Mouse (Mus musculus) right cerebral cortex, adult 2 months (tissue): ENCODE results near the gene Mrpl27.
"Not testable (repeated sequence)": the region's sequence is repeated elsewhere in the genome, so short reads cannot be mapped to it uniquely, and the experiment has no call there.

Experiments
- DNase-seq, 2 experiments: peaks; one replicate each; pipeline ENCODE4 v3.0.0; 2021 to 2022; ENCODE audit warnings: low spot score in 2 of 2

The Mrpl27 gene

DNA sequence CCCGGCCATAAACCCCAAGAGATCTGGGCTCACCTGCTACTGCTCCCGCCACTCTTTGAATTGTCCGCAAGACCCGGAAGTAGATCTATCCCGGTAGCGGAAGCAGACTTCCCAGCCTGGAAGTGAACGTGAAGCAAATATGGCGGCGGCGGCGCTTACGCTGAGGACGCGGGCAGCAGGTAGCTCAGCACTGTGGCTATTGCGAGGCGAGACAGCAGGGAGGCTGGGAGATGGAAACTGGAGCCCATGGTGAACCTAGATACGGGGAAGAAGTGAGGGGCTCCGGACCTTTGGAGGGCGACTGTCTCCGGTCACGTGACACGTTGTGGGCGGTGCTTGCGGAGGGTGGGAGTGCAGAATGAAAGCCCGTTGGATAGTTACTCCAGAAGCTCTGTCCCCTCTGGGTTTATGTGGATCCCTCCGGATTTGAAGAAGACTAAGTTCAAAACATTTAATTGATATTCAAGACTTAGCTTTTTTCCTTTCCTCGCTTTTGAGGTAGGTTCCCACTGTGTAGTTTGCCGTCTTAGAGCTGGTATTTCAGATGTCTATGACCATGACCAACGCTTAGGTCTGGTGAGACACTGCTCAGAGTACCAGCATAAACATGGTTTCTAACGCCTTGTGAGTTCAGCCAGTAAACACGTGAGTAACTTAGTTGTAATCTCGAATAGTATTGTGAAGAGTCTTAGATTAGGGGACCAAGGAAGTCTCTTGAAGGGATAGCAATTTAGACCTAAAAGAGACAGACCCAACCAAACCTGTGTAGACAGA, at the start of gene Mrpl27, which contains the start of gene Eme1:
Gene Mrpl27, plus strand, starts transcription at position 105 of the 774 bp plus-strand sequence.
Gene Eme1, minus strand, starts transcription at position 302 of the 774 bp plus-strand sequence.
- peak; percentile 86 to 91 for DNase-seq

DNA sequence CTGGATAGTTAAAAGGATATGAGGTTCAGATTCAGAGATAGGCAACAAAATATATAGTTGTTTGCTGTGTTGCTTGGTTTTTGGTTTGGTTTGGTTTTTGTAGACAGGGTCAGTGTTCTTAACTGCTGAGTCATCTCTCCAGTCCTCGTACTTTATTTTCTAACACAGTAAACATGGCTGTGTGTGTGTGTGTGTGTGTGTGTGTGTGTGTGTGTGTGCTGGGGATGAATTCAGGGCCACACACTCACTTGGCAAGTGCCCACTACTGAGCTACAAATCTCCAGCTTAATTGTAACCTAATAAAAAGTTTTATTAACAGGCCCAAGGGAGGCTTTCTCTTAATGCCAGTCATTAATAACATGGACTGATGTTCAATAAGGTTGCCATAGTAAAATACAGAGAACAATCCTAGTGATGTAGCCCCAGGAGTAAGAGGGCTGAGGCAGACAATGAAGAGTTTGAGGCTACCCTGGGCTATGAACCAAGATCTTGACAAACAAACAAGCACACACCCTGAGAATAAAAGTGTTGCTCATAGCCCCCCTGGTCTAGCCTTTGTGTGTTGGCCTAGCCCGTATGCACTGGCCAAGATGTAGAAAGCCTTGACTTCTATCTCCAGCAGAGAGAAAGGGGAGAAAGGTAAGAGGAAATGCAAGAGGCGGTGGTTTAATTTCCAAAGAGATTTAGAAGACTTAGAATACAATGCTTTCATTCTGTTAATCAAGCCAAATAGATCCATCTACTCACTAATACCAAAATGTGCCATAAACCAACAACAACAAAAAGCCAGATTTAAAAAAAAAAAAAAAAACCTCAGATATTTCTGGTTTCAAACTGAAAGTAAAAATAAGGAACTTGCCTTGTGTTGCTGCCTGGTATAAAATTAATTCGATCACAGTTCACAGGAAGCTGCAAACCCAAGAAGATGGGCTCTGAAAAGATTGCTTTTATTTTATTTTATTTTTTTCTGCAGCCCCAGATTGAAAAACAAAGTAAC, 42.5 kb upstream of the Mrpl27 start:
- no peak for DNase-seq

DNA sequence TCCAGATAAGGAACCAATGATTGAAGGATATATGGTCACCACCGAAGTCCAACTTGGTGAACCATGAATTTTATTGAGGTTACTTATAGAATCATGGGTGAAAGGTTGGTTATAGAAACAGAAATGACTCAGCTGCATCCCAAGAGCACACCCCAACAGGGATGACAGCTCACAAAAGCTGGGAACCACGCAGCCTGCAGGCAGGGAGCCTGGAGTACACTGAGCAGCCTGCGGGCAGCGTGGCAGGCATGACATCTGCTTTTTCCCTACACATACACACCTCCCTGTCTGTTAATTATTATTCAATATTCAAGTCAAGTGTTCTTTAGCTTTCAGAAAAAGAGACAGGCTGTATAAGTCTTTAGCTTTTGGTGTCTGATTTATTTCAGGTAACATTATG, 39.0 kb upstream of the Mrpl27 start:
- no peak for DNase-seq

DNA sequence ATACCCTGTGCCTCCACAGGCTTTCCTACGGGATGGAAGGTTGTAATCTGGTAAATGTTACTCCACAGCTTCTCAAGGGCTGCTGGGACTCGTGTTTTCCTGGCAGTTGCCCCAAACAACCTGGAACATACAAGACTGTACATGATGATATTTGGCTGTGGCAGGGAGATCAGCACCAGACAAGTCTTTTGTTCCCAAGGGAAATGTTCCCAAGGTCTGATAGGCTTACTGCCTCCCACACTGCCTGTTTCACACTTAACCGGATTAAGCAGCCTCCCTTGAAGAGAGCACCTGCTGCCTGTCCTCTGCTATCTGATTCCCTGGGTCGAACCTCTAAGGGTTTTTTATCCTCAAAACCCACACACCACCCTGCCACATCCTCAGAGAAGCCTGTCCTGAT, 38.1 kb upstream of the Mrpl27 start:
- no peak for DNase-seq

DNA sequence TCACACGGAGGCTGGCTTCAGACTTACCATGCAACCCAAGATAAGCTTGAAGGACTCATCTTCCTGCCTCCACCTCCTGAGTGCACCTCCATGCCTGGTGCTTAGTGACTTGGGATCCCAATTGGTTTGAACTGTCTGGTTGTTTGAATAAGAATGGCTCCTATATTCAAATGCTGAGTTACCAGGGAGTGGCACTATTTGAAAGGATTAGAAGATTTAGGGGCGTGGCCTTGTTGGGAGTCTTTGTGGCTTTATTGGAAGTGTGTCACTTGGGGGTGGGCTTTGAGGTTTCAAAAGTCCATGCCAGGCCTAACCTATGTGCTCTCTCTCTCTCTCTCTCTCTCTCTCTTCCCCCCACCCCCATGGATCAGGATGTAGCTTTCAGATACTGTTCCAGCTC, 35.9 kb upstream of the Mrpl27 start:
- no peak for DNase-seq

DNA sequence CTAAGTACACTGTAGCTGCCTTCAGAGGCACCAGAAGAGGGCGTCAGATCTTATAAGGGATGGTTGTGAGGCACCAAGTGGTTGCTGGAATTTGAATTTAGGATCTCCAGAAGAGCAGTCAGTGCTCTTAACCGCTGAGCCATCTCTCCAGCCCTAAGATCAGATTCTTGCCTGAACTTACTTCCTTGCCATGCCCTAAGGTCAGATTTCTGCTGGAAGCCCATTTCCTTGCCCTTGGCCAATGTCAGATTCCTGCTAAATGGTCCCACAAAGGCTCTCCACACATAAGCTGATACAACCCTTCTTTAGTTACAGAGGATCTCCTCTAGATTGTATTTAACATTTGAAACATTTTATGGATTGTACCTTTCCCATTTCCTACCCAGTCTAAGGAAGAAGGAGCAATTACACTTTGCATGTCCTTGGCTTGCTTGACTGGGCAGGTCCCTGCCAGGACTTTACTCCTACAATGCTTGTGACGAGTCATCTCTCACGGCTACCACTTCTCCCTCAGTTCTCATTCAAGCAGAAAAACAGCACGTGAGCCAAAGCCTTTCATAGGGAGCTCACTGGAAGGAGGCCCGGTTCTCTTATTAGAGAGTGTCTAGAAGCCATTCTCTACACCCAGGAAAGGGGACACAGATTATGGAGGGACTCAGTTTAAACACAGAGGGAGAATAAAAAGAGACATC, 32.7 kb upstream of the Mrpl27 start:
- DNase-seq: no peak

DNA sequence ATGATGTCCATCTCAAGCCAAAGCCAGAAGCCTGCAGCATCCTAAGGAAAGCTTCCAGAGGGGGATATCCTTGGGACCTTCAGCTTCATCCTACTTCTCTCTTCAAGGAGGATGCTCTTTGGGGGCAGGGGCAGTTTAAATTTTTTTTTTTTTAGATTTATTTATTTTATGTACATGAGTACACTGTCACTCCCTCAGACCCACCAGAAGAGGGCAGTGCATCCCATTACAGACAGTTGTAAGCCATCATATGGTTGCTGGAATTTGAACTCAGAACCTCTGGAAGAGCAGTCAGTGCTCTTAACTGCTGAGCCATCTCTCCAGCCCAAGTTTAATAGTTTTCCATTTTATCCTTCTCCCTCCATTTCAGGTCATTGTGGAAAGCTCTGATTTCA, 32.1 kb upstream of the Mrpl27 start:
- no peak for DNase-seq

DNA sequence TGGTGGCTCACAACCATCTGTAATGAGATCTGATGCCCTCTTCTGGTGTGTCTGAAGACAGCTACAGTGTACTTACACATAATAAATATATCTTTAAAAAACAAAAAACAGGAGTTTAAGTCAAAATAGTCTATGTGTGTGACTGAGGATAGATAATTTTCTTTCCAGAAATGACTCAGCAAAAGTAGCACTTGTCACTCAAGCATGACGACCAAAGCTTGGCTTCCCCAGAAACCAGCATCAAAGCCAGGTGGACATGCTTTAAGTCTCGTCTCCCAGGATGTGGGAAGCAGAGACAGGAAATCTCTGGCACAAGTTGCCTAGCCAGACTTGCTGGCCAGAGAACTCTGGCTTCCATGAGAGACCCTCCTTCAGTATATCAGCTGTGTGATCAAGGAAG, 31.4 kb upstream of the Mrpl27 start:
- DNase-seq: no peak

DNA sequence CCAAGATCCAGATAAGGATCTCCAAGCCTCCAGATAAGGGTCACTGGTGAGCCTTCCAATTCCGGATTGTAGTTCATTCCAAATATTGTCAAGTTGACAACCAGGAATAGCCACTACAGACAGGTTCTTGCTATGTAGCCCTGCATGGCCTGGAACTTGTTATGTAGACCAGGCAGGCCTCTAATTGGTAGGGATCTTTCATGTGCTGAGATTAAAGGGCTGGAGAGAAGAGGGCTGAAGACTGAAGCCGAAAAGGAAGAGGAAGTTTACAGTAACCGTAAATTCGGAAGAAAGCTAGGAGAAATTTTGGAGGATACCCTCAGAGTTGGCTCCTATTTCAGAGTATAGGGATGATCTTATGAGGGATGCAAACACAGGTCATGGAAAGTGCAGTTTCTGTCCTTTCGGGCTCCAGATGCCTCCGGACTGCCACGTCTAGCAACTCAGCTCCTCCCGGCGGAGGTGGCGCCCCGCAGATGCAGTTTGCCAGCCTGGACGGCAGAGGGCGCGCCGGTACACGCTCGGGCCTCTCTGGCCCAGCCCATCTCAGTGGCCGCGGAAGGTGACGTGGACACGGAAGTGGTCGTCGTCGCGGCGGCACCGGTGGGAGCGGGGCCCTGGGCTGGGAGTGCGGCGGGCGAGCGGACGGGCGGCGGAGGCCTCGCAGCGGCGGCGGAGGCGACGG, 24.2 kb upstream of the Mrpl27 start, which contains the start of gene Lrrc59:
Gene Lrrc59, plus strand, starts transcription at position 569 of the 685 bp plus-strand sequence.
- peak; percentile 95 to 96 for DNase-seq

DNA sequence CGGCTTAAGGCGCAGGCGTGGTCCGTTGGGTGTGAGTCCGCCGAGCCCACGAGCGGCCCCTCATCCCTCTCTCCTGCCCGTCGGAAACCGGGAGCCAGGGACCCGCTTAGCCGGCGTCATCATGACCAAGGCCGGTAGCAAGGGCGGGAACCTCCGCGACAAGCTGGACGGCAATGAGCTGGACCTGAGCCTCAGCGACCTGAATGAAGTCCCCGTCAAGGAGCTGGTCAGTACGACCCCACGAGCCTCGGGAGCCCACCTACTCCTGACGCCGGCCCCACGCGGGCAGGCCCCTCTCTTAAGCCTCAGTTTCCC, 23.7 kb upstream of the Mrpl27 start:
- no peak for DNase-seq

DNA sequence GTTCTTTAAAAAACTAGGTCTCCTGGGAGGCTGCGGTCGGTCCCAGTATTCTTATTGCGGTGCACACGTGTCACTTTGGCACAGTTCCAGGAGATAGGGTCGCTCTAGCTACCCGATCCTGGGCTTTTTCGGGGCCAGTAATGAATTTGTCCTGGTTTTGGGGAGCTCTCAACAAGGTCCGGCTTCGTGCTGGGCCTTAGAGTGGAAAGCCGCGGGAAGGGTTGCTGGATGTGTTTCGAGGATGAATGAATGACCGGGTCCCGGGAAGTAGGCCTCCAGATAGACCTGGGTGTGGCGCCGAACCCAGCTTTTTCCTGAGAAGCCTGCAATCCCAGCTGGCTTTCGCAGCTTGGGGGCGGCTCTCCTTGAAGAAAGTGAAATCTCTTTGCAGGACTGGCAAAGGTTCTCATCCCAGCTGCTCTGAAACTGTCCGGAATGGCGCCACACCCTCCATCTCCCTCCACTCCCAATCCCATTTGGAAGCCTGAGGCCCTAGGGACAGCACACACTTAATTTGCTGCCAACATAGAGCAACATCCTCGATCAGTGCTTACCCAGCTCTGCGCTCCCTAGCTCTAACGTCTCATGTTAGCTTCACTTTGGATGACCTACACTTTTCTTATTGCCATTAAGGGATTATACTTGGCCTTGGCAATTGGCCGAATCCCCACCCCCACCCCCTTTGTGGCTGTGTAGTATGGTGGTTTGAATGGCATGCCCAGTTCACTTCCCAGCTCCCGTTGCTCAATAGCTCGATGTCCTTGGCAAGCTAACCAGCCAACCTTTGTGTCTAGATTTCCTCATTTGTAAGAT, 23.2 kb upstream of the Mrpl27 start:
- DNase-seq: peak; percentile 14 to 28

DNA sequence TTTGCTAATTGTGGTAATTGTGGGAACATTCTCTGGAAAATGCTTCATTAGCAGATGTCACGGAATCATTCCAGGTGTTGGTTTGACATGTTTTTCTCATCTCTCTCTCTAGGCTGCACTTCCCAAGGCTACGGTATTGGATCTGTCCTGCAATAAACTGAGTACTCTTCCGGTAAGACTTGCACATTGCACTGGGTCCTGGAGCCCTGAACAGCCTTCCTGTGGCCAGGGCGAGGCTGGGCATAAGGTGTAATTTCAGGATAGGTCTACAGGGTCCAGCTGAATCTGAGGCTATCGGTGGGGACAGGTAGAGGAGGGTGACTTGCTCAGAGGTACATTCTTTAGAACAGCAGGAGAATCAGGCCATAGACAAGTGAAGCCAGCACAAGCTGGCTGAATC, 21.6 kb upstream of the Mrpl27 start:
- no peak for DNase-seq

DNA sequence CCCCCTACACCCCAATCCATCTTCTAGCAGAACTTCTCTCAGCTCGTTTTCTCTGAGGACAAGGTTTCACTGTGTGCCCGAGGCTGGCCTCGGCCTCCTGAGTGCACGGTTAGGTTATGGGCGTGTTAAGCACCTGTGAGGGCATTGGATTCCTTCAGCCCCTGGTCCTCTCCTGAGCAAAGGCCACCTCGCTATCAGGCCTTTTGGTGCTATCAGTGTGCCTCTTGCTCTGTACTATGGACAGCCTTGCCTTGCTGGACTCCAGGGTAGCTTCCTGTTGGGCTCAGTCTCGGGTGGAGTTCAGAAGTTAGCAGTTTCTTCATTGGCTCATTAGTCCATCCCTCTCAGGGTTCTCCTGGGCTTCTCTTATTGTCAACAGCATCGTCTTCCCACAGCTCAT, 20.6 kb upstream of the Mrpl27 start:
- DNase-seq: no peak

DNA sequence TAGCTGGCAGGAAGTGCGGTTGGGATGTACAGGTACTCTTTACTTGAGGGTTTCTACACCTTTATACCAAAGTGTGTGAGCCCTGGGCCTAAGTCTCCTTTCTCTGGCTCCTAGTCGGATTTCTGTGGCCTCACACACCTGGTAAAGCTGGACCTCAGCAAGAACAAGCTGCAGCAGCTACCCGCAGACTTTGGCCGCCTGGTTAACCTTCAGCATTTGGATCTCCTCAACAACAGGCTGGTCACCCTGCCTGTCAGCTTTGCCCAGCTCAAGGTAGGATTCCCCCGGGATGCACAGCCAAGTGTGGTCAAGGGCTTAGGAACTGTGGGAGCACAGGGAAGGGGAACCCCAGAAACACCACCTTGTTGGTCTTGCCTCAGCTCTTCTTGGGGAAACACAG, 19.1 kb upstream of the Mrpl27 start:
- DNase-seq: no peak

DNA sequence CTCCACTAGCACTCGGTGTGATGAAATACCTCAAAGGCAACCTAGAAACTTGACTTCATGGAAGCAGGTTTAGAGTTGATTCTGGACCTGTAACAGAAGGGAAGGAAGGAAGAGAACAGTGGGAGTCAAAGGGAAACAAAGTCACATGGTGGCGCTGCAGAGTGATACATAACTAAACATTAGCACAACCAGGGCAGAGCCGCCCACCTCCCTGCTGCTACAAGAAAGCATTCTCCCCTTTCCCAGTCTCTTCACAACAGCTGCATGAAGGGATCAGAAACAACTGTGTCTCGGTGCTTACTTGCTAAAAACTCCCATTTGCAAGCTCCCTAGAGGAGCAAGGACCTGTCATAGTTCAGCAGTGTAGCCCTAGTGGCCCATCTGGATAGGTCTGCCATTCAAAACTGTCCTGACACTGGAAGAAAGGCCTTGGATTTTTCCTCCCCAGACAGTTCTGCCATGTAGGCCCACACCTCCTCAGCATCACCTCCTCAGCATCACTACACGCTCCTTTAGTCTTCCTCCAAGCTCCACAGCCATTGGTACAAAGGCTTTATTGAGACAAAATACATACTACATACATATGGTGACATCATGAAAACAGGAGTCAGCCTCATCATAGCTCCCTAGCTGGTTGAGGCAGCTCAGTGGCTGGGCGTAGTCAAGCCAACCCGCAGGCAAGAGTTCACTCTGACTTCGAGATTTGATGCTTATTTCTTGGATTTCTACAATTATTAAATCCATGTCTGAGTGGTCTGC, 8.9 kb upstream of the Mrpl27 start:
- DNase-seq: peak; percentile 56 to 57

DNA sequence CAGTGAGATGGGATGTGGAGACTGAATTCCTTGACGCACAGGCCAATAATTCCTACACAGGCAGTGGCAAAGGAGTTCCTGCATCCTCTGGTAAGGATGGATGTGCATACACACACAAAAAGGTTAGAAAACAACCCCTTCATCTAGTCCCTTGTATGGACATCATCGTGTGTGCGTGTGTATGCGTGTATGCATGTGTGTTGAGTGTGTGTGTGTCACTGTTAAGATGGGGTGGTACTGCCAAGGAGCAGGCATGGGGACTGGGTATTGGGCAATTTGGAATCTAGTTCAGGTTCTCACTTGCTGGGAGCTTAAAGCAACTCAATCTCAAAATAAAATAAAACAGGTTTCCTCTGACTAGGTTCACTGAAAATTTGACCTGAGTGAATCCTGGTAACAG, 7.1 kb upstream of the Mrpl27 start:
- no peak for DNase-seq

DNA sequence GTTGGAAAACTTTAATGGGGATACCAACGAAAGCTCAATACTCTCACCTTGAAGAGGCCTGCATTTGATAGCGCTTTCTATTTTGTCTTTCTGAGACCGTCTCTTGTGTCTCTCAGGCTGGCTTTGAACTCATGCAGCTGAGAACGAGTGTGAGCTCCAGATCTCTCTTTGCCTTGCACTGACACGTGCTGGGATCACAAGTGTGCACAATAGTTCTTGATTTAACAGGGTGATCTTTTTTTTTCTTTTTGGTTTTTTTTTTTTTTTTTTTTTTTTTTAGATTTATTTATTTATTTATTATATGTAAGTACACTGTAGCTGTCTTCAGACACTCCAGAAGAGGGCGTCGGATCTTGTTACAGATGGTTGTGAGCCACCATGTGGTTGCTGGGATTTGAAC, 2.3 kb upstream of the Mrpl27 start:
- not testable (repeated sequence) for DNase-seq

DNA sequence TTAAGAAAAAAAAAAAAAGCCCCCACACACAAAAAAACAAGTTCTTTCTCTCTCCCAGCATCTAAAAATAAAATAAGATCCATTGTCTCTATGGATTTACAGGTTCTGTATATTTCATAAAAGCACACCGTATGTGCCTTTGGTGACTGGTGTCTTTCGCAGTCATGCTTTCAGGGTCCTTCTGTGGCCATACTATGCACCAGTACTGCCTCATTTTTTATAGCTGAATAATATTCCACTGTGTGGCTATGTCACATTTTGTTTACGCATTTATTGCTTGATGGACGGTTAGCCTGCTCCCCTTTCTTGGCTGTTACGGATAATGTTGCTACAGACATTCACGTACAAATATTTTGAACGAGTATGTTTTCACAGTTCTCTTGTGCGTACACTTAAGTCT, 594 bp upstream of the Mrpl27 start:
- no peak for DNase-seq

DNA sequence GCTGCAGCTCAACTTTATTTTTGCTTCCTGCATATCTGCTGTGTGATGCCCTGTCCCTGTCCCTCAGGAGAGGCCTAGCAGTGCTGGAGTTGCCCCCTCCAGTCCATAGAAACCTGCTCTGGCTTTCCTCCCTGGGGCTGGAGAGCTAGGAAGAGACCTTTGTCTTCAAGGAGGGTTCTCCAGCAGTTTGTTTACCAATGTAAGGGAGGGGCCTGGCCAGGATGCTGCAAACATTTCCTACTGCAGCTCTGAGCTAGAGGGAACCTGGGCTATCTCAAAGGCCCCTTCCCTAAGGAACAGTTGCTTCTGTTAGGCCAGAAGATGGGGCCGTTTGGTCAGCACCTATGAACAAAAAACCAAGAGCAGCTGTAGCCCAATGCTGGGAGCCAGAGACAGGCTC, 7.8 kb downstream of the Mrpl27 start:
- DNase-seq: no peak

DNA sequence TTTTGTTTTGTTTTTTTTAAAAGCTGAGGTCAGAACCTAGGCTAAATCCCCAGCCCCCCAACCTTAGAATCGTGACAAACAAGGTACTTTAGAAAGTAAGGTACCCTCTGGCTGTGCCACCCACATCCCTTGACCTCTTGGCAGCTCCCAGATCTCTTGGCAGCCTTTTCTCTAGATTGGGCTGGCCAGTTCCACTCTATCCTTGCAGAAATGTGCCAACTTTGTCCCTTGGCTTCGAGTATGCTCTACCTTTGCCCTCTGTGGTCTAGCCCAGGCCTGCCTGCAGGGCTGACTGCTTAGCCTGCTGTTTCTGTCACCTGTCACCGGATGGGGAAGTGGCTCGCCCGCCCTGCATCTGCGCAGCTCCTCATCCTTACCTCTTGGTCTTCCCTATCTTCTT, 11.7 kb downstream of the Mrpl27 start:
- no peak for DNase-seq
